Mouse (Mus musculus) cerebellum, adult 2 months (tissue): ENCODE data around the gene Gm12695. TPM values are rescaled to one million over a fixed set of nuclear protein-coding genes. Genes with fewer than 3 reads are reported as not detected.
A peak's percentile ranks its signal among the peaks of the same experiment; 100 is the strongest.

Source experiments
- DNase-seq, 2 experiments: peaks; one replicate each; pipeline ENCODE4 v3.0.0; 2021
- H3K27ac ChIP-seq: fragments of 200-500 bp; 2 replicates; pipeline ENCODE4 v1.5.1; 2012; ENCODE audit warnings: low read length, control low read depth, inconsistent platforms; ENCODE audit not compliant: insufficient read depth
- H3K27me3 ChIP-seq: fragments of 200-500 bp; 2 replicates; pipeline ENCODE4 v1.6.1; 2012; ENCODE audit warnings: inconsistent platforms, mild to moderate bottlenecking, low read length, moderate library complexity; ENCODE audit not compliant: control insufficient read depth, insufficient read depth
- H3K4me1 ChIP-seq: fragments of 200-500 bp; 2 replicates; pipeline ENCODE4 v1.6.1; 2011; ENCODE audit warnings: low read length; ENCODE audit not compliant: control insufficient read depth, insufficient read depth
- H3K4me3 ChIP-seq: fragments of 200-500 bp; replicated peaks from 2 replicates; pipeline ENCODE3; 2011; ENCODE audit warnings: mild to moderate bottlenecking, low read depth, low read length, control low read depth; ENCODE audit not compliant: insufficient read depth
- CTCF ChIP-seq: fragments of 200-500 bp; IDR thresholded peaks from 2 replicates; pipeline ENCODE4 v1.5.1; 2011; ENCODE audit warnings: low read depth, mild to moderate bottlenecking, control low read depth, low read length, moderate library complexity, borderline replicate concordance; ENCODE audit not compliant: insufficient read depth
- POLR2A ChIP-seq: fragments of 200-500 bp; IDR thresholded peaks from 2 replicates; pipeline ENCODE4 v1.6.1; 2011; ENCODE audit warnings: low read length, control low read depth, borderline replicate concordance; ENCODE audit not compliant: insufficient read depth
- WGBS: fragments of 180-500 bp; shearing (Covaris S2); methylation state at CpG from one replicate; pipeline ENCODE4 v1.1.7; 2018; 5-methylcytosine and 5-hydroxymethylcytosine counted together
- polyA plus RNA-seq: library from polyadenylated mRNA; depleted of rRNA; stranded (reverse); fragments of >200 nt; gene quantifications from 2 replicates; pipeline ENCODE4 v1.2.3, GENCODE M21; 2012

Gene Gm12695
- polyA plus RNA-seq, 1 experiment: not detected

DNA sequence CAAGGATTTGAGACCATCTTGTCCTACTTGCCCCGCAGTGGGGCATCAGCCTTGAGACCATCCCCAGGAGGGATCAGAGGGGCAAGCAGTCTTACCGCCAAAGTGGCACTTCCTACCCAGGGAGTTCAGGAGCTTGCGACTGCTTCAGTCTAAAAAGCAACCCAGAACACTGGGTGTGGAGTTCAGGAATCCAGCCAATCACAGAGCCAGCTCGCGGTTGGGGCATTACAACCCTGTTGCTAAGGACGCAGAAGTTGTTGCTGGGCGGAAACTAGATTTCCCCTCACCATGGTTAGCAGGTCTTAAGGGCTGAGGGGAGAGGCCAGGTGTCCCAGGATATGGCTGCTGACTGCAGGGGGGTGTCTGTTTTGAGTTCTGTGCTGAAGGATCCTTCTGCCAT lies 1.6 kb upstream of the Gm12695 start:
- no peak overlapping the region for H3K4me3 ChIP-seq
- no peak for TF ChIP-seq CTCF
- no peak for TF ChIP-seq POLR2A
- no peak overlapping the region for H3K27ac ChIP-seq
- no peaks in the 10 kb centered on the region for H3K4me1 ChIP-seq
- no peaks in the 10 kb centered on the region; the same call in 1 of the 2 replicates for H3K27me3 ChIP-seq
- DNase-seq: no peak
- 42% methylated on average over 7 of the region's 7 CpGs for WGBS

DNA sequence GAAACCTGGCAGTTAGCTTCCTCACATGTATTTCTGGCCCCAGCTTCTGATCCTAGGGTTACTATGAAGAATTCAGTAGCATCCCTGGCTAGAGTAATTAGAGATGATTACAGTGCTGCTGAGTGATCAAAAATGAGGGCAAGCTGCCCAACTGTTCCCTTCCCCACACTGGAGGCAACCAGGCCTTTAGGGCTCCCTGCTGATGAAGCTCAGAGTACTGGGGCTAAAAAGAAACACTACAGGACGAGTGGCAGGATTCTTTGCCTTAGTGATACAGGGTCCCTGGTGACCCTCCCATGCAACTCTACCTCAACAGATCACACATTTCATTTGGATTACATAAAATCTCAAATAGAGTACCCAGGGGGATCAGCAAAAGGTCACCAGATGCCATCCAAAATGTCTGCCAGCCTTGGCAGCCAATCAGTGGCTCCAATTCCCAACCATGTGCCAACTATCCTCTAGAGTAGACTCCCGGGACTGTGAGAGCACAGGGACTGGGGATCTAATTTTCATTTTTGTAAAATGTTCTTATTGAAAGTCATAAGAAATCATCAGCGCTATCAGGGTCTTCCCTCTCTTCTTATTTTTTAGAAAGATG lies 11.9 kb downstream of the Gm12695 start:
- Histone ChIP-seq H3K27ac (no peak overlapping the region), H3K27me3 (no peaks in the 10 kb centered on the region), H3K4me1 (peaks cover 3% of the 10 kb centered on the region; the same call in 1 of the 2 replicates), H3K4me3 (no peak overlapping the region)
- DNase-seq: peak; percentile 78 to 84
- no peak for TF ChIP-seq CTCF
- TF ChIP-seq POLR2A: no peak
- 23% methylated on average over 3 of the region's 3 CpGs for WGBS

DNA sequence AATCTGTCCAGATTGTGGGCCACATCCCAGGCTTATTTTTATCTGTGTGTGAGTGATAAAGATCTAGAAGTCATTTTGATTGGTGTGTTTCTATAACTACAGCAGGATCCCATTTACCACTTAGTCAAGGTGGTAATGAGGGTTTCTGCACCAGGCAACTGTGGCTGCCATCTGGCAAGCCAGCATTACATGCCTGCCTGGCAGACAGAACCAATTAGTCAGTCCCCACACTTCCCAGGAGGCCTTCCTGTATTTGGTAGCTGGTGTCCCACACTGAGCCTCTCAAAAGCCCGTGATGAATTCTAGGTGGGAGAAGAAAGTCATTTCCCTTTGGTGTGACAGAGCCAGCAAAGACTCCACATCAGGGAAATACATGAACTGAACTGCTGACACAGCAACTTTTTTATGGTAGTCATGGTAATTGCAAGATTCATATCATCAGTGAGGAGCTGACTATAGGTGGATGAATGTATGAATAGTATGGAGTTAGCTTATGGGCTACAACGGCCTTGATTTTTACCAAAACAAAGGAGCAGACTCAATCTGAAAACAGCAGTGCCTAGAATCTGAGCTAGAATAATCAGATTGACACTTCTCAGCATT lies 18.5 kb downstream of the Gm12695 start:
- WGBS: 30% methylated on average over 2 of the region's 2 CpGs
- DNase-seq: peak; percentile 39 to 76
- Histone ChIP-seq H3K4me1 (peaks cover 2% of the 10 kb centered on the region; the same call in 1 of the 2 replicates), H3K27me3 (no peaks in the 10 kb centered on the region), H3K4me3 (no peak overlapping the region), H3K27ac (no peak overlapping the region)
- no peak for TF ChIP-seq CTCF

- DNase-seq: no peak
- no peak for TF ChIP-seq CTCF
- no peak for TF ChIP-seq POLR2A
- Histone ChIP-seq H3K27me3 (no peaks in the 10 kb centered on the region), H3K27ac (no peak overlapping the region), H3K4me3 (no peak overlapping the region), H3K4me1 (no peaks in the 10 kb centered on the region)
- 46% methylated on average over 1 of the region's 1 CpGs for WGBS
Measured at GRCm38 (mm10) chr4:96751953-96752352, 33.0 kb downstream of the Gm12695 start.

DNA sequence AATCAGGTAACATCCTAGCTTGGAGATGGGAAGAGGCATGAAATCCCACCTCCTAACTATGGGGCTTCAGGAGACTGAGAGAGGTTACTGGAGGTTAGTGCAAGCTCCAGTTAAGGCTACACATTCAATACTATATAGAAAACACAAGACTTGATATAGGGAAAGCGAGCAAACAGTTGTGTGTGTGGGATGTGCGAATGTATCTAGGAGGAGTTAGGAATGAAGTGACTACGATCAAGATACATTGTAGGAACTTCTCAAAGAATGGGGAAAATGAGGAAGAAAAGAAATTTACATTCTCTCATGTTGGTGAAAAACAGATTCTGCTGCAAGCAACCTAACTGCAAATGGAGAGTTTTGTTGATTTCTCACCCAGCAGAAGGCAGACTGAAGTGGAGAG lies 44.5 kb downstream of the Gm12695 start:
- DNase-seq: no peak
- over 99% methylated on average over 3 of the region's 3 CpGs for WGBS
- no peak for TF ChIP-seq CTCF
- no peak for TF ChIP-seq POLR2A
- H3K27ac ChIP-seq: no peak overlapping the region
- H3K4me1 ChIP-seq: no peaks in the 10 kb centered on the region
- H3K27me3 ChIP-seq: no peaks in the 10 kb centered on the region
- no peak overlapping the region for H3K4me3 ChIP-seq

DNA sequence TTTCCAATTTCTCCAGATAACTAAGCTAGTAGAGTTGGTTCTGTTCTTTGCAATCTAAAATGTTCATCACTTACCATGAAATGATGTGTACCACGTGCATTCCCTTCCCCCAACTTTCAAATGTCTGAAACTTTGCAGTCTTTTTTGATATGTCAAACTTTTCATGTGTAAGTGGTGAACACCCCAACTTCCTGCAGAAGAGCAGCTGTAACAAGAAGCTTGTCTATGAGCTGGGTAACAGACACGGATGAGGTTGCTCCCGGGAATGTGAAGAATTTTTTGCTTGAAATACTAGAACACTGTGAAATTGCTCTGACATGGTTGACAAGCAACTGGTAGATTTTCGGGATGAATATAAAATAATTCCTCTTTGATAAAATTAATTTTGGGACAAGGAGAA lies 55.7 kb downstream of the Gm12695 start:
- TF ChIP-seq CTCF (no peak), POLR2A (no peak)
- Histone ChIP-seq H3K4me1 (no peaks in the 10 kb centered on the region), H3K4me3 (no peak overlapping the region), H3K27me3 (no peaks in the 10 kb centered on the region), H3K27ac (no peak overlapping the region)
- 66% methylated on average over 4 of the region's 4 CpGs for WGBS
- DNase-seq: no peak

DNA sequence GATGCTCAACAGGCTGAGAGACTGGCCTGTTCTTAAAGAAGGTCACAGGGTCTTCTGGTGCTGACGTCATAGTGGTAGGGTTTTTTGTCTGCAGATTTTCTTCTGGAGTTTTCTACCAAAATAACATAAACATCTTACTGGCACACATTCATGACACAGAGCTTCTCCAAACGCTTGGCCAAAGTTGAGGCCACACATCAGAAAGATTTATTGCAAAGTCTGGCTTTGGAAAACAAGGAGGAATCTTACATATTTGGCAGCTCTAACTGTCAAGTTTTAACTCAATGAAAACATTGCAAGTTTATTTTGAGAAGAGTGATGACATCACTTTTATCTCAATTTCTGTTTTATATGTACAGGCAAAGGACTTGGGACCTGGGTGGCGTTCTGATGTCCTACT lies 56.8 kb downstream of the Gm12695 start:
- WGBS: 90% methylated on average over 3 of the region's 3 CpGs
- no peaks in the 10 kb centered on the region for H3K27me3 ChIP-seq

DNA sequence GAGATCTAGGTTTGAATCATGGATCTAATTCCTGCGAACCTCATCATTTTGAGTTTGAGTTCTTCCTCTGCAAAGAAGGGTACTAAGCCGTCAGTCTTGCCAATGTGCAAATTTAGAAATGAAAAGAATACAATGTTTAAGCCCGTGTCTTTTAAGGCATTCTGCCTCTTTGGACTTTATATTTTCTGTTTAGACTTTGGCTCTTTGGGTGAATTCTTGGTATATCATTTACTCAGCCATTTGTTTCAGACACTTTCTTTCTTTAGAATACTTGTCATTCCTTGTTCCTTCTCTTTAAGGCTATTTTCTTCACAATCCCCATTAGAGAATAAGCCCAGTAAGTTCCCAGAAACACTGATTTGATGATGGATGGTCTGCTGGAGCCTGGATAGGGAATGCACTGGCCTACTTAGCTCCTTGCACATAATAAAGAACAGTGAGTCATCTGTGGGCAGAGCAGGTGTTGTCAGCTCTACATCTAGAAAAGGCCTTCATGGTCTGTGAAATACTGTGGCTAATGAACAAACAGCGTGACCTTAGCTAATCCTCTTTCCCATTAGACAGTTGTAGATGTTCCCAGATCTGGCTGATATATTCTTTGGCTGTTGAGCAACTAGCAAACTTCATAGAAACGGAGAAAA lies 59.5 kb downstream of the Gm12695 start:
- no peak overlapping the region for H3K4me3 ChIP-seq
- WGBS: 82% methylated on average over 5 of the region's 5 CpGs

More for the DNA sequence above, 56.8 kb downstream of the Gm12695 start:
- no peak overlapping the region for H3K27ac ChIP-seq
- no peak for TF ChIP-seq CTCF
- H3K4me1 ChIP-seq: no peaks in the 10 kb centered on the region
- H3K4me3 ChIP-seq: no peak overlapping the region
- no peak for DNase-seq

More for the DNA sequence above, 59.5 kb downstream of the Gm12695 start:
- TF ChIP-seq CTCF (no peak), POLR2A (no peak)
- H3K27ac ChIP-seq: no peak overlapping the region
- no peak for DNase-seq
- no peaks in the 10 kb centered on the region for H3K27me3 ChIP-seq
- H3K4me1 ChIP-seq: no peaks in the 10 kb centered on the region
